Comparison of ENCODE assay signal across 19 mouse cellular contexts in the genomic region with DNA sequence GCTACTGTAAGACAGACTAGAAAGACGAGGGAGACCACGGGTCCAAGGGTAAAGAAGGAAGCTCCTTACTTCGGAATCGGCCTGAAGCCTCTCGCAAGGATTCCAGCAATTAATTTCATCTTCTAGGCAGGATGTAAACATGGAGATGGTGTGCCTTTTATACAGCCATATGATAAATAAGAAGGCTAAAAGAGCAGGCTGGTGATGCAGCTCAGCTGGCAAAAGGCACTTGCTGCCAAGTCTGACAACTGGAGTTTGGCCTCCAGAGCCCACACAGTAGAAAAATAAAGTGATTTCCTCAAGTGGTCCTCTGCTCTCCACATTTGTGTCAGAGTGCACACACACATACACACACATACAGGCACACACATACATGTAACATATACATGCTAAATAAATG.
DNase-seq lines count a peak whose midpoint lies in the region; ATAC-seq and TF ChIP-seq lines count a peak whose summit lies in the region.
"Had no signal": no experiment of that assay in that cellular context is flagged by ENCODE, and none has a peak within 500 bp of the region (broad histone marks: within the 10 kb centered on the region; RNA-seq: fewer than 3 reads in every experiment).

No protein-coding gene starts in this region.

- H3K4me3 ChIP-seq in kidney, postnatal 0 days (replicated peaks; ENCODE audit: low read depth, low read length) = no peak overlapping the region
- H3K4me3 ChIP-seq in lung, embryonic 15.5 days = no peak overlapping the region
- no peak overlapping the region for H3K4me3 ChIP-seq in midbrain, postnatal 0 days (ENCODE audit: low read depth, low read length)
- no peak overlapping the region for H3K4me3 ChIP-seq in midbrain, embryonic 13.5 days (replicated peaks)
- H3K4me3 ChIP-seq: embryonic facial prominence, embryonic 12.5 days; forebrain, embryonic 15.5 days; heart, embryonic 13.5 days had no signal

- peak; percentile 44 for DNase-seq in kidney, postnatal 0 days (ENCODE audit: low spot score)
- no peak for DNase-seq in kidney, adult 8-10 months
- DNase-seq in lung, adult 18-20 months = no peak
- peak; percentile 2 for DNase-seq in midbrain, postnatal 0 days (ENCODE audit: low spot score)
- no peak for DNase-seq in layer of hippocampus, postnatal 25 days (ENCODE audit: extremely low spot score in 1 of 2, low spot score in 1 of 2)
- DNase-seq: adrenal gland, postnatal 14 days; cerebellum, adult 11-12 months; cerebellum, adult 9-10 months; cerebellum, postnatal 25 days; gastrocnemius, postnatal 36 days; heart, adult 11 months; heart, postnatal 36 days had no signal

- no peak for TF ChIP-seq CTCF in kidney, postnatal 0 days (IDR thresholded peaks at IDR 0.05; ENCODE audit: low read depth)
- TF ChIP-seq CTCF in midbrain, postnatal 0 days (IDR thresholded peaks at IDR 0.05) = no peak

- no peak overlapping the region for H3K9ac ChIP-seq in kidney, postnatal 0 days (ENCODE audit: low read depth, low read length)
- H3K9ac ChIP-seq in lung, embryonic 15.5 days = no peak overlapping the region
- H3K9ac ChIP-seq in midbrain, postnatal 0 days (replicated peaks; ENCODE audit: low read length, poor library complexity, severe bottlenecking) = no peak overlapping the region
- no peak overlapping the region for H3K9ac ChIP-seq in midbrain, embryonic 13.5 days (replicated peaks)
- H3K9ac ChIP-seq: embryonic facial prominence, embryonic 12.5 days; forebrain, embryonic 15.5 days; heart, embryonic 13.5 days had no signal

- H3K27me3 ChIP-seq in kidney, postnatal 0 days (ENCODE audit: insufficient read depth, low read length) = no peaks in the 10 kb centered on the region
- no peaks in the 10 kb centered on the region for H3K27me3 ChIP-seq in lung, embryonic 15.5 days
- H3K27me3 ChIP-seq in midbrain, postnatal 0 days (ENCODE audit: insufficient read depth, low read length) = no peaks in the 10 kb centered on the region
- no peaks in the 10 kb centered on the region for H3K27me3 ChIP-seq in midbrain, embryonic 13.5 days
- H3K27me3 ChIP-seq: embryonic facial prominence, embryonic 12.5 days; forebrain, embryonic 15.5 days; heart, embryonic 13.5 days; Patski had no signal

- 61% methylated on average over 5 of the region's 5 CpGs for WGBS in kidney, postnatal 0 days
- 31% methylated on average over 5 of the region's 5 CpGs for WGBS in lung, embryonic 15.5 days
- WGBS in midbrain, postnatal 0 days = 79% methylated on average over 5 of the region's 5 CpGs
- WGBS in midbrain, embryonic 13.5 days = 91% methylated on average over 5 of the region's 5 CpGs

- no peak overlapping the region for H3K27ac ChIP-seq in kidney, postnatal 0 days
- H3K27ac ChIP-seq in lung, embryonic 15.5 days = no peak overlapping the region
- no peak overlapping the region for H3K27ac ChIP-seq in midbrain, postnatal 0 days (ENCODE audit: low read depth, low read length)
- H3K27ac ChIP-seq in midbrain, embryonic 13.5 days = no peak overlapping the region
- H3K27ac ChIP-seq: embryonic facial prominence, embryonic 12.5 days; forebrain, embryonic 15.5 days; heart, embryonic 13.5 days had no signal

- no peaks in the 10 kb centered on the region for H3K9me3 ChIP-seq in kidney, postnatal 0 days (replicated peaks; ENCODE audit: low read length)
- H3K9me3 ChIP-seq in lung, embryonic 15.5 days = no peaks in the 10 kb centered on the region
- no peaks in the 10 kb centered on the region for H3K9me3 ChIP-seq in midbrain, postnatal 0 days (ENCODE audit: low read length)
- H3K9me3 ChIP-seq in midbrain, embryonic 13.5 days = no peaks in the 10 kb centered on the region
- H3K9me3 ChIP-seq: embryonic facial prominence, embryonic 12.5 days; forebrain, embryonic 15.5 days; heart, embryonic 13.5 days had no signal

- no peaks in the 10 kb centered on the region for H3K36me3 ChIP-seq in kidney, postnatal 0 days (ENCODE audit: insufficient read depth, low read length)
- H3K36me3 ChIP-seq in lung, embryonic 15.5 days = no peaks in the 10 kb centered on the region
- no peaks in the 10 kb centered on the region for H3K36me3 ChIP-seq in midbrain, postnatal 0 days (ENCODE audit: insufficient read depth, low read length)
- no peaks in the 10 kb centered on the region for H3K36me3 ChIP-seq in midbrain, embryonic 13.5 days
- H3K36me3 ChIP-seq: embryonic facial prominence, embryonic 12.5 days; forebrain, embryonic 15.5 days; heart, embryonic 13.5 days had no signal

- H3K4me2 ChIP-seq in kidney, postnatal 0 days (ENCODE audit: low read length) = no peak overlapping the region
- H3K4me2 ChIP-seq in lung, embryonic 15.5 days = no peak overlapping the region
- no peak overlapping the region for H3K4me2 ChIP-seq in midbrain, postnatal 0 days (ENCODE audit: low read depth, low read length, poor library complexity, severe bottlenecking)
- no peak overlapping the region for H3K4me2 ChIP-seq in midbrain, embryonic 13.5 days (replicated peaks)
- H3K4me2 ChIP-seq: embryonic facial prominence, embryonic 12.5 days; forebrain, embryonic 15.5 days; heart, embryonic 13.5 days had no signal

- ATAC-seq in kidney, postnatal 0 days (replicated peaks; ENCODE audit: low FRiP score, low read depth) = no peak
- ATAC-seq in lung, embryonic 15.5 days (ENCODE audit: borderline replicate concordance, extremely low read depth, low FRiP score, low TSS enrichment) = peak; percentile 91
- ATAC-seq in midbrain, postnatal 0 days (ENCODE audit: low FRiP score) = no peak
- ATAC-seq in midbrain, embryonic 13.5 days = no peak
- ATAC-seq: activated CD4-positive, CD25-positive, alpha-beta regulatory T cell, adult 4 months; forebrain, embryonic 15.5 days; Patski had no signal

- no peaks in the 10 kb centered on the region for H3K4me1 ChIP-seq in kidney, postnatal 0 days (replicated peaks; ENCODE audit: insufficient read depth, low read length)
- H3K4me1 ChIP-seq in lung, embryonic 15.5 days = no peaks in the 10 kb centered on the region
- no peaks in the 10 kb centered on the region for H3K4me1 ChIP-seq in midbrain, postnatal 0 days (ENCODE audit: insufficient read depth, low read length)
- no peaks in the 10 kb centered on the region for H3K4me1 ChIP-seq in midbrain, embryonic 13.5 days (replicated peaks)
- H3K4me1 ChIP-seq: embryonic facial prominence, embryonic 12.5 days; forebrain, embryonic 15.5 days; heart, embryonic 13.5 days had no signal

Comparison
In these comparisons a context has a peak if more than half of its experiments do, and no peak if none do; other contexts are left out.
1. DNase-seq: peak in kidney, postnatal 0 days (single experiment) and midbrain, postnatal 0 days (single experiment); none in kidney, adult 8-10 months (0 of 2), lung, adult 18-20 months (0 of 2) and layer of hippocampus, postnatal 25 days (0 of 2).